Mouse (Mus musculus) thymus, postnatal 0 days (tissue): ENCODE results near the gene Srpk3. TPM values are rescaled to one million over a fixed set of nuclear protein-coding genes. Genes with fewer than 3 reads are reported as not detected.

ENCODE experiments used
- DNase-seq: peaks from one replicate; pipeline ENCODE4 v3.0.0-alpha.2; 2015; ENCODE audit warnings: low spot score
- polyA plus RNA-seq: library from polyadenylated mRNA; unstranded; fragments of >200 nt; fragmentation: Nextera tagmentation; extraction: Ambion mirVana; gene quantifications from 2 replicates; pipeline ENCODE4 v1.2.1, GENCODE M21; 2015

Srpk3 gene
- polyA plus RNA-seq, 1 experiment from 2014 or later, result 1.4 TPM

- peak; percentile 68 for DNase-seq
These were observed 24.3 kb downstream of the Srpk3 start for GRCm38 (mm10) chrX:73798502-73798901.

DNA sequence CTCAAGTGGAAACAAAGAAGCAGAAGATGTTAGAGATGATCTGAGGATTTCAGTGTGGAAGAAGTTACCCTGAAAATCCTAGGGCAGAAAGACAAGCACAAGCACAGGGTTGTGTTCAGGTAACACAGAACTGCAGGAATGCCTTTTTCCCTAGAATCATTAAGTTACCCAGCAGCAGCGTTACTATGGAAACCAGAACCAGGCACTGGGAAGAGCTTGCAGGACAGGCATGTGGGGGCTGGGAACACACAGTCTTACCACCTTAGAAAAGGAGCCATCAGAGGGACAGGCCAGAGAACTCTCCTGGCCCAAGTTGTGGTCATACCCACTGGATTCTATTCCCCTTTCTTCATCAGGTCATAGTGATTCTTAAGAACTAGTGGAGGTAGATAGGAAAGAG is 31.6 kb downstream of the Srpk3 start:
- no peak for DNase-seq

DNA sequence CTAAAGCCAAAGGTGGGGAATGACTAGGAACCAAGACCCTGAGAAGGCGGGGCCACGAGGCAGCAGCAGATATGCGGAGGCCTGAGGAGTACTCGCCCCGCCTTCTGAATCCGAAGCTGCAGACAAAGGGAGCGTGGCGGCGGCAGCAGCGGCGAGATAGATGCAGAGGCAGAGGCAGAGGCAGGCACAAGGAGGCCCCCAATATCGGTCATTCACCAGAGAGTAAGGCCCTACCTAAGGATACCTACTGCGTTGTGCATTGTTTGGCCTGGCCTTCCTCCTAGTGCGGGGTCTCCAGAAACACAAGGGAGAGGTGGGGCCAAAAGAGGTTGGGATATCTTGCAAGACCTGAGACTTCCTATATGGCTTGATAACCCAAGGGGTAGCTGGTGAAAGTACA is 40.9 kb downstream of the Srpk3 start:
- no peak for DNase-seq

DNA sequence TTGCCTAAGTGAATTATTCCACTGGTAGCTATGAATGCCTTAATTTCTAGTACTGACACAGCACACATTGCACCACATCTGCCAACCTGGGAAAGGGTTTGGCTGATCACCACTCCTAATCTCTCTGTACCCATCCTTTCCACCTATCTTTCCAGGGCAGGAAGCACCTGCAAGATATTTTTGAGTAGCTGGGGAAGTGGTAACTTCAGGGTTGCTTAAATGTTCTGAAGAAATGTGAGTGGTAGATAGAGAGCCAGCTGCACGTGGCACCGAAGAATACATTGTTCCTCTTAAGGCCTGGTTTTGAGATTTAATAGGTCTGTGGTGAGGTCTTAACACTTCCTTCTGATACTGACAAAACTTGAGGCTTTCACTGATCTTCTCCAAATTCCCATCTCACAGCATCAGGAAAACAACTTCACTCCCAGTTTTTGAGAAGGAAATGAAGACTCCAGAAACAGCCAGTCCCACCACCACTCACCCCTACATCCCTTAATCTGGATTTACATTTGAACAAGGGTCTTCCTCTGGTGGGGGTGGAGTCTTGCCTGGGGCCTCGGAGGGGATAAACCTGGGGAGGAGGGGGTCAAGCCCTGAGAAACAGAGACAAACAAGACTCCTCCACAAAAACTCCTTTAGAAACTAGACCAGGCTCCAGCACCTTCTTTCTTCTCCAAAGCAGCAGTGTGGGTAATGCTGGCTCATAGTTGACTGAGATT is 42.5 kb downstream of the Srpk3 start:
- peak; percentile 30 for DNase-seq

DNA sequence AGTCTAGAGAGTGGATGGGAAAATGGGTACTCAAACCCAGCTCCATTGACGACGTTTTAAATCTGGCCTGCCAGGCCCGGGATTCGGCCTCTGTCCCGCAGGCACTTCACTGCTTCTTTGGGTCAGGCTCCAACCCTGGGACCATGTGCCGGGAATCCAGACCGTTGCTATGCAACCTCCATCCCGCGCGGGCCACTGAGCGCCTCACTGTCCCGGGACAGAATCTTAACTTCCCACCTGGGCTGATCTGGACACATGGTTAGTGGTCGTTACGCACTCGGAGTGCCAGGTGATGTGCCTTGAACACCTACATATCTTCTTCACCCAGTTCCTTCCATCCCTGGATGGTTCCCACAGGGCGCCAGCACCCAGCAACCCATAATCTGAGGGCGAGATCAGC is 49.5 kb downstream of the Srpk3 start:
- DNase-seq, result no peak

GRCm38 (mm10) chrX:73824185-73825151 is 50.3 kb downstream of the Srpk3 start, which contains the start of gene Pdzd4:
Gene Pdzd4 (minus strand): TSS chrX:73824969.
- peak; percentile 62 for DNase-seq

Other genes with a start within 250 kb of the Srpk3 start
- gene Dusp9, start 135.0 kb upstream of the Srpk3 start, polyA plus RNA-seq, result 0.35 and 0.46 TPM in 2 replicates
- 5.4 and 6.4 TPM in 2 replicates for gene Pnck, start 114.3 kb upstream of the Srpk3 start, polyA plus RNA-seq
- 5.1 TPM in 2 replicates for gene Slc6a8, start 101.3 kb upstream of the Srpk3 start, polyA plus RNA-seq
- gene Bcap31, start 58.2 kb upstream of the Srpk3 start, polyA plus RNA-seq, result 292 and 314 TPM in 2 replicates
- gene Abcd1, start 57.8 kb upstream of the Srpk3 start, polyA plus RNA-seq, result 29.4 and 34.3 TPM in 2 replicates
- gene Plxnb3, start 17.3 kb upstream of the Srpk3 start, polyA plus RNA-seq, result 0.09 and 0.10 TPM in 2 replicates
- 191 and 203 TPM in 2 replicates for gene Idh3g, start 12.5 kb downstream of the Srpk3 start, polyA plus RNA-seq
- gene Ssr4, start 12.6 kb downstream of the Srpk3 start, polyA plus RNA-seq, result 235 and 241 TPM in 2 replicates
- 0.17 and 0.26 TPM in 2 replicates for gene Pdzd4, start 50.6 kb downstream of the Srpk3 start, polyA plus RNA-seq
- gene Avpr2, start 117.7 kb downstream of the Srpk3 start, polyA plus RNA-seq, result 1.2 and 2.1 TPM in 2 replicates
- gene L1cam, start 121.7 kb downstream of the Srpk3 start, polyA plus RNA-seq, result 0.29 and 0.31 TPM in 2 replicates
- gene Arhgap4, start 147.5 kb downstream of the Srpk3 start, polyA plus RNA-seq, result 71.5 and 74.1 TPM in 2 replicates
- gene Naa10, start 147.5 kb downstream of the Srpk3 start, polyA plus RNA-seq, result 212 and 213 TPM in 2 replicates
- 43.5 and 43.7 TPM in 2 replicates for gene Renbp, start 156.4 kb downstream of the Srpk3 start, polyA plus RNA-seq
- 47.2 and 55.7 TPM in 2 replicates for gene Hcfc1, start 192.0 kb downstream of the Srpk3 start, polyA plus RNA-seq
- 33.4 and 36.2 TPM in 2 replicates for gene Irak1, start 249.5 kb downstream of the Srpk3 start, polyA plus RNA-seq